Mouse (Mus musculus) heart, embryonic 13.5 days (tissue): ENCODE results near the gene Ucn3. TPM values are rescaled to one million over a fixed set of nuclear protein-coding genes. Genes with fewer than 3 reads are reported as not detected.

Experiments
- ATAC-seq: fragments of 200-750 bp; cut with Nextera tagmentation; 2 replicates; pipeline ENCODE4 v1.8.0; 2017; ENCODE audit warnings: moderate TSS enrichment; ENCODE audit not compliant: insufficient number of reproducible peaks, low FRiP score, low TSS enrichment; ENCODE audit errors: extremely low read depth
- H3K27ac ChIP-seq: fragments of 300-500 bp; sonication (generic); replicated peaks from 2 replicates; pipeline ENCODE4 v1.5.1; 2015; ENCODE audit warnings: moderate library complexity, mild to moderate bottlenecking, inconsistent platforms
- H3K27me3 ChIP-seq: fragments of 300-500 bp; sonication (generic); replicated peaks from 2 replicates; pipeline ENCODE4 v1.6.1; 2015; ENCODE audit warnings: mild to moderate bottlenecking, inconsistent platforms
- H3K36me3 ChIP-seq: fragments of 300-500 bp; sonication (generic); 2 replicates; pipeline ENCODE4 v1.6.1; 2015; ENCODE audit warnings: mild to moderate bottlenecking, inconsistent platforms
- H3K4me1 ChIP-seq: fragments of 300-500 bp; sonication (generic); 2 replicates; pipeline ENCODE4 v1.6.1; 2015; ENCODE audit warnings: inconsistent platforms
- H3K4me2 ChIP-seq: fragments of 300-500 bp; sonication (generic); 2 replicates; pipeline ENCODE4 v1.6.1; 2015; ENCODE audit warnings: inconsistent platforms, mild to moderate bottlenecking, moderate library complexity
- H3K4me3 ChIP-seq: fragments of 300-500 bp; sonication (generic); 2 replicates; pipeline ENCODE4 v1.5.1; 2015; ENCODE audit warnings: moderate library complexity, mild to moderate bottlenecking, inconsistent platforms
- H3K9ac ChIP-seq: fragments of 300-500 bp; sonication (generic); 2 replicates; pipeline ENCODE4 v1.6.1; 2015; ENCODE audit warnings: inconsistent platforms, mild to moderate bottlenecking, moderate library complexity
- H3K9me3 ChIP-seq: fragments of 300-500 bp; sonication (generic); 2 replicates; pipeline ENCODE4 v1.6.1; 2016; ENCODE audit warnings: inconsistent platforms
- WGBS: fragments of 180-500 bp; shearing (Covaris S2); methylation state at CpG from one replicate; pipeline ENCODE4 v1.1.7; 2015; ENCODE audit warnings: mixed read lengths; 5-methylcytosine and 5-hydroxymethylcytosine counted together
- microRNA-seq: library from miRNA; unstranded; fragments of <30 nt; microRNA quantifications from one replicate; pipeline ENCODE4, GENCODE M21; 2016
- polyA plus RNA-seq: library from polyadenylated mRNA; unstranded; fragments of >200 nt; fragmentation: Nextera tagmentation; extraction: Ambion mirVana; gene quantifications from 2 replicates; pipeline ENCODE4 v1.2.1, GENCODE M21; 2015

The Ucn3 gene
- polyA plus RNA-seq, 1 experiment from 2014 or later, result not detected

DNA sequence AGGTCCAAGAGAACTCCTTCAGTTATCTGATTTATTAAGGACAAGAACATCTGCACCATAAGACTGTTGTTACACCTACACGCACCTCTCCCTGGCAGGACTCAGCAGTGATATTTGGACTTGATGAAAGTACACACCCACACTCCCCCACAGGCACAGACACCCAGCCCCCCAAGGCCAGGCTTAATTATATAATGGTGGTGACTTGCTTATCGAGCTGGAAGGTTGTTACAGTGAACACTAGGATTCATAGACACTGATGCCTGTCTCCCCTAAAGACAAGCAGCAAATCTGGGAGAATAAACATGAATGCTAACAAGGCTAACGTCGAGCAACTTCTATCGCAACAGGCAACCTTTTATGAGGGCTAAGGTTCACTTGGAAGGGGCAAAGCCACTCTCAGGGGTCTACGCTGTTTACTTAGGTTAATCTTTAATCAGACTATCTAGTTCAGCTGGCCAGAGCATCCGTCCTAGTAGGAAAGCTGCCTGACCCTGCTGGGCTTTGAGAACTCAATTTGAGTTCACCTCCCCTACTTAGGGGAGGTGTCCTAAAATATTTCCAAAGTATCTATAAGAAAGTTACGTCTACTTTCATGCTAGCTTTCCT is 53.6 kb downstream of the Ucn3 start:
- ATAC-seq, result no peak
- H3K4me3 ChIP-seq, result peak overlapping the region; percentile 79
- peak overlapping the region; percentile 89 for H3K9ac ChIP-seq
- no peaks in the 10 kb centered on the region for H3K27me3 ChIP-seq
- H3K4me1 ChIP-seq, result peaks cover 33% of the 10 kb centered on the region
- no peaks in the 10 kb centered on the region for H3K9me3 ChIP-seq
- H3K4me2 ChIP-seq, result peak overlapping the region; percentile 77
- peaks cover 26% of the 10 kb centered on the region for H3K36me3 ChIP-seq
- WGBS, result 40% methylated on average over 8 of the region's 8 CpGs
- H3K27ac ChIP-seq, result peak overlapping the region; percentile 36; the same call in 1 of the 2 replicates

Small RNAs within 50 kb of the gene (microRNA-seq; reads per million reads assigned to microRNA genes)
- gene Gm22460, result not detected

Other genes starting within 250 kb of the Ucn3 start
- not detected in 2 replicates for gene Calml3, start 141.0 kb downstream of the Ucn3 start, polyA plus RNA-seq
- gene Calm4, start 107.6 kb downstream of the Ucn3 start, polyA plus RNA-seq, result not detected in 2 replicates
- gene Calm5, start 91.2 kb downstream of the Ucn3 start, polyA plus RNA-seq, result not detected in 2 replicates
- 41.7 and 43.2 TPM in 2 replicates for gene Net1, start 27.1 kb downstream of the Ucn3 start, polyA plus RNA-seq
- gene Tubal3, start 27.1 kb downstream of the Ucn3 start, polyA plus RNA-seq, result not detected in 2 replicates
- gene Akr1c14, start 103.7 kb upstream of the Ucn3 start, polyA plus RNA-seq, result 1.8 TPM in 2 replicates
- not detected in 2 replicates for gene Akr1c18, start 205.3 kb upstream of the Ucn3 start, polyA plus RNA-seq
- 3.0 and 3.3 TPM in 2 replicates for gene Akr1c13, start 245.8 kb upstream of the Ucn3 start, polyA plus RNA-seq